Mouse (Mus musculus): ENCODE results near the gene Dhrs3. TPM values are rescaled to one million over a fixed set of nuclear protein-coding genes. Genes with fewer than 3 reads are reported as not detected.

Gene Dhrs3
- total RNA-seq, 2 experiments from 2014 or later: 23.2 to 23.3 TPM

GRCm38 (mm10) chr4:144971048-144971447 is 78.4 kb downstream of the Dhrs3 start:
- DNase-seq (ENCODE audit: low spot score in 2 of 2): no peak

- DNase-seq (ENCODE audit: low spot score in 2 of 2): peak; percentile 57 to 63
Observed at GRCm38 (mm10) chr4:144972948-144973720, 80.5 kb downstream of the Dhrs3 start.

GRCm38 (mm10) chr4:144974458-144974857 is 81.8 kb downstream of the Dhrs3 start:
- DNase-seq (ENCODE audit: low spot score in 2 of 2): no peak

GRCm38 (mm10) chr4:144975505-144975904 is 82.9 kb downstream of the Dhrs3 start:
- no peak for DNase-seq (ENCODE audit: low spot score in 2 of 2)

- no peak for DNase-seq (ENCODE audit: low spot score in 2 of 2)
Observed at GRCm38 (mm10) chr4:144977057-144977456, 84.4 kb downstream of the Dhrs3 start.

Other genes with a start within 250 kb of the Dhrs3 start
- not detected for gene Gm436, start 206.5 kb upstream of the Dhrs3 start, total RNA-seq (2021)
- not detected for gene Gm13178, start 171.4 kb upstream of the Dhrs3 start, total RNA-seq (2021)
- gene Gm438, start 106.2 kb upstream of the Dhrs3 start, total RNA-seq (2021): not detected